Mouse (Mus musculus) monocyte, adult 2 months (primary cell): ENCODE data around the gene Rinl.

Experiments used
- DNase-seq, 2 experiments: peaks; one replicate each; pipeline ENCODE4 v3.0.0; 2022; ENCODE audit warnings: low spot score in 2 of 2, low read depth in 1 of 2

The Rinl gene

GRCm38 (mm10) chr7:28788307-28789195 lies at the start of gene Rinl:
TSS of gene Rinl (plus strand) at chr7:28788969.
- DNase-seq, result no peak

GRCm38 (mm10) chr7:28739829-28740228 lies 48.9 kb upstream of the Rinl start:
- DNase-seq, result no peak

GRCm38 (mm10) chr7:28740949-28741348 lies 47.8 kb upstream of the Rinl start:
- DNase-seq, result no peak

- no peak for DNase-seq
Observed at GRCm38 (mm10) chr7:28741368-28741708, 47.4 kb upstream of the Rinl start.

- DNase-seq, result peak; percentile 86 to 92
Observed at GRCm38 (mm10) chr7:28741709-28742438, 46.9 kb upstream of the Rinl start, which contains the start of the genes Mrps12 and Sars2. TSS of gene Mrps12 (minus strand) at chr7:28741820. TSS of gene Sars2 (plus strand) at chr7:28741992.

- DNase-seq, result no peak
Observed at GRCm38 (mm10) chr7:28749935-28750334, 38.8 kb upstream of the Rinl start.

- DNase-seq, result no peak
Observed at GRCm38 (mm10) chr7:28756079-28756478, 32.7 kb upstream of the Rinl start, which contains the start of gene Ccer2. TSS of gene Ccer2 (plus strand) at chr7:28756174.

- no peak for DNase-seq
Observed at GRCm38 (mm10) chr7:28758623-28759022, 30.1 kb upstream of the Rinl start.

GRCm38 (mm10) chr7:28761907-28762306 lies 26.9 kb upstream of the Rinl start:
- no peak for DNase-seq

- DNase-seq, result peak in 1 of 2 experiments; percentile 62
Observed at GRCm38 (mm10) chr7:28765211-28765610, 23.6 kb upstream of the Rinl start.

GRCm38 (mm10) chr7:28766173-28766879 lies 22.4 kb upstream of the Rinl start, which contains the start of gene Sirt2:
TSS of gene Sirt2 (plus strand) at chr7:28766735.
- peak; percentile 97 to 98 for DNase-seq

GRCm38 (mm10) chr7:28766910-28767309 lies 21.9 kb upstream of the Rinl start:
- no peak for DNase-seq

GRCm38 (mm10) chr7:28767462-28767965 lies 21.3 kb upstream of the Rinl start, which contains the start of gene Nfkbib:
TSS of gene Nfkbib (minus strand) at chr7:28767512.
- DNase-seq, result no peak

GRCm38 (mm10) chr7:28769414-28769958 lies 19.3 kb upstream of the Rinl start:
- no peak for DNase-seq

GRCm38 (mm10) chr7:28770309-28770708 lies 18.5 kb upstream of the Rinl start:
- no peak for DNase-seq

GRCm38 (mm10) chr7:28771867-28772266 lies 16.9 kb upstream of the Rinl start:
- DNase-seq, result no peak

- no peak for DNase-seq
Observed at GRCm38 (mm10) chr7:28773163-28773562, 15.6 kb upstream of the Rinl start.

- DNase-seq, result no peak
Observed at GRCm38 (mm10) chr7:28774164-28774563, 14.6 kb upstream of the Rinl start.

GRCm38 (mm10) chr7:28775129-28775528 lies 13.6 kb upstream of the Rinl start:
- DNase-seq, result no peak

GRCm38 (mm10) chr7:28778825-28779224 lies 9.9 kb upstream of the Rinl start:
- DNase-seq, result no peak
